Mouse (Mus musculus): Measurements from ENCODE around the gene Ptpre. TPM values are rescaled to one million over a fixed set of nuclear protein-coding genes. Genes with fewer than 3 reads are reported as not detected.
"Not testable (repeated sequence)": the region's sequence is repeated elsewhere in the genome, so short reads cannot be mapped to it uniquely, and the experiment has no call there.

Ptpre gene
- 3.2 and 3.4 TPM in 2 replicates for polyA plus RNA-seq (2015; fragmentation: Nextera tagmentation; extraction: Ambion mirVana)

DNA sequence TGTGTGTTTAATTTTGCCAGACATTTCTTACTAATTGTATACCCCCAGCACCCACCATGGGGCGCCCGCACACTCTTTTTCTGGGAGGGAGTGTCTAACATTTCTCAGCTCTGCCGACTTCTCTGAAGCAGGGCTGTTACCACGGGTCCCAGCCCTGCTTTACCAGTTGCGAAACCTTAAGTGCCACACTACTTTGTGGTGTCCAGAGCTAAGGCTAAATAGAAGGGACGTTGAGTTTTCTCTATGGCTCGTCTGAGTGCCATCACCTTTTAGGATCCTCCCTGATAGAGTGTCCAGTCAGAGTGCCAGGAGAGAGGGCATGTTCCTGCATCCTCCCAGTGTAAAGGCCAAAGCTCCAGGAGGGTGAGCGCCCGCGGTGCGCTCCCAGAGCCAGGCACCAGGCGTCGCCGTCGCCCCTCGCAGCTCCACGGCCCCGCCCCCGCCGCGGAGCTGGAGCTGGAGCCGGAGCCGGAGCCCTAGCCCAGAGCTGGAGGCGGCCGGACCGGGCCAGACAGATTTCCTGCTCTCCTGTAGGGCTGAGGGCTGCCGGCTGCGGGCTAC, at the start of gene Ptpre:
TSS of gene Ptpre (plus strand) at position 141 of the 561 bp plus-strand sequence.
- H3K4me2 ChIP-seq = peak within 1 kb of the TSS; percentile 99
- H3K27me3 ChIP-seq (replicated peaks) = peaks cover 12% of the 10 kb centered on the region

DNA sequence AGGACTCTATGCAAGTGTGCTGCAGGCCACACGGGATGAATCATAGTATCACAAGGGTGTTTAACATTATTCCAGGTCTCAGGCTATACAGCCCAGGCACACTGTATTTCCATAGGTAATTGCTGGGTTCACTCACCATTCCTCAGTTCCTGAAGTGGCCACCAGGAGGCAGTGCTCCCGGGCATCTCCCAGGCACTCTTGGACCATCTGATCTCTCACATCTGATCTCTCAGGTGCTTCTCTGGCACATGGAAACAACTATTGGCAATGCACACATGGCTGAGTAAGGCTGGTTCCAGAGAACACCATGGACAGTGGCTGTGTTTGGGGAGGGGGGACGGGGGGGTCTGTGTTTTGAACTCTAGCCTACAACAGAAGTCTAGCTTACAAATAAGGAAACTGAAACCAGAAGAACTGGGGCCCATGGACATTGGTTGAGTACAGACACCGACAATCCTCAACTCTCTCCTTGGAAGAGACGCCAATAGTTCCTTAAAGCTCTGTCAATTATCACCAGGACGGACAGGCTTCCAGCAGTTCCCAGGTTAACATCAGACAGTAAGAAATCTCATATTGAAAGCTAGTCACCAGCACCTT, 49.0 kb upstream of the Ptpre start:
- no peaks in the 10 kb centered on the region for H3K4me1 ChIP-seq
- ATAC-seq (ENCODE audit: insufficient read depth, low FRiP score, low read depth) = no peak
- H3K9ac ChIP-seq = no peak overlapping the region
- no peak overlapping the region for H3K4me2 ChIP-seq
- WGBS = 61% methylated on average over 6 of the region's 6 CpGs
- no peaks in the 10 kb centered on the region for H3K36me3 ChIP-seq
- no peak overlapping the region for H3K4me3 ChIP-seq (replicated peaks)
- H3K27ac ChIP-seq = no peak overlapping the region
- no peaks in the 10 kb centered on the region for H3K27me3 ChIP-seq (replicated peaks)
- H3K9me3 ChIP-seq = no peaks in the 10 kb centered on the region

More for the DNA sequence above, at the start of gene Ptpre:
- peak within 1 kb of the TSS; percentile 62 for H3K4me3 ChIP-seq (replicated peaks)
- peak; percentile 91 for ATAC-seq (ENCODE audit: insufficient read depth, low FRiP score, low read depth)
- H3K4me1 ChIP-seq = no peaks in the 10 kb centered on the region; the same call in 1 of the 2 replicates
- H3K27ac ChIP-seq = no peak within 1 kb of the TSS
- WGBS = 3% methylated on average over 28 of the region's 28 CpGs
- H3K9me3 ChIP-seq = no peaks in the 10 kb centered on the region
- H3K9ac ChIP-seq = peak within 1 kb of the TSS; percentile 47
- H3K36me3 ChIP-seq = no peaks in the 10 kb centered on the region

DNA sequence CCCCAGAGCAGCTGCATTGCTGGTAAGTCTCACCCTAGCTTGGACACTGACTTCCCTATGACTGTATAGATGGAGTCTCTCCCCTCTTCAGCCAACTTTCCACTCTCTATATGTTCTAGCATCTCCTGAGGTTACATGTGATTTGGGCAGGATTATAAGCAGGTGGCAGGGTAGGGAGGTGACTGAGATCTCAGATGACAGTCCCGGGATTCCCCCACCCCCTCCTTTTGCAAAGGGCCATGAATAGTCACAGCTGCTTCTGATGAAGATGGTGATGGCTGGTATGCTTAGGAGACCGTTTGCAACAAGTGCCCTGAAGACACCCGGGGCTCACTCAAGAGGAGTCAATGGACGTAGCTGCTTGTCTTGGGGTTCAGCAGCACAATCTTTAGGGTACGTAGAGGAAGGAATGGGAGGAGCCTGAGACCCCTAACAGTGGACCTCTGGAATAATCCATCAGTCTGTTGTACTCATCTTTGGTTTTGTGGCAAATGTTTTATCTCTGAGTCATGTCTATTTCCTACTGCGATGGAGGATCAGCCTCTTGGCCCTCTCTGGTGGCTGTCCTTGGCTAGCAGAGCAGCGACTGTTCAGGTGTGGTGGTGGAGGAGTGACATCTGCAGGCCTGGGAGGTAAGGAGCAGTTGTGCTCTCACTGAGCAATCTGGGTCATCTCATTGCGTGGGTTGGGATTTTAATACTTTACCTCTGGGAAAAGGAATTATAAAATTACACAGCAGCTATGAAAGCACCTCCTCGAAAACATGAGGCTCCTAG, 47.4 kb upstream of the Ptpre start:
- no peaks in the 10 kb centered on the region for H3K36me3 ChIP-seq

DNA sequence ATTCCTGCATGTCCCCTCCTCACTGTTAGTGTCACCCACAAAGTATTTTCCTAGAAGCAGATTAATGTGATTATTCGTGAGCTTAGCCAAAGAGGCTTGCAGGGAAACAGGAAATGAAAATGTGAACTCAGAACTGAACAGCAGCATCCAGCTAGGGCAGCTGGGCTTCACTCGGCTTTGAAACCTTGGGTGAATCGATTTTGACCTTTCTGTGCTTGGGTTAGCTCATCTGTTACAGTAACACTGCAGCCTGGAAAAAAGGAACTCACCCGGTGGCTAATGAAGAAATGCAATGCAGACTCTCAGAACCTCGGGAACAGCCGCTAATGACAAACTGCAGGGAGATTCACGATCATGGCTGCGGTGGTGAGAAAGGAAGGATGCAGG, 46.8 kb upstream of the Ptpre start:
- Histone ChIP-seq H3K9ac (no peak overlapping the region), H3K9me3 (no peaks in the 10 kb centered on the region), H3K4me1 (no peaks in the 10 kb centered on the region), H3K4me3 (replicated peaks) (no peak overlapping the region), H3K27ac (no peak overlapping the region), H3K27me3 (replicated peaks) (no peaks in the 10 kb centered on the region), H3K4me2 (no peak overlapping the region), H3K36me3 (no peaks in the 10 kb centered on the region)
- WGBS = 46% methylated on average over 8 of the region's 8 CpGs
- no peak for ATAC-seq (ENCODE audit: insufficient read depth, low FRiP score, low read depth)

More for the DNA sequence above, 47.4 kb upstream of the Ptpre start:
- Histone ChIP-seq H3K9ac (no peak overlapping the region), H3K4me1 (no peaks in the 10 kb centered on the region), H3K4me3 (replicated peaks) (no peak overlapping the region), H3K4me2 (no peak overlapping the region), H3K27ac (no peak overlapping the region), H3K27me3 (replicated peaks) (no peaks in the 10 kb centered on the region), H3K9me3 (no peaks in the 10 kb centered on the region)
- WGBS = 71% methylated on average over 9 of the region's 9 CpGs
- ATAC-seq (ENCODE audit: insufficient read depth, low FRiP score, low read depth) = no peak

DNA sequence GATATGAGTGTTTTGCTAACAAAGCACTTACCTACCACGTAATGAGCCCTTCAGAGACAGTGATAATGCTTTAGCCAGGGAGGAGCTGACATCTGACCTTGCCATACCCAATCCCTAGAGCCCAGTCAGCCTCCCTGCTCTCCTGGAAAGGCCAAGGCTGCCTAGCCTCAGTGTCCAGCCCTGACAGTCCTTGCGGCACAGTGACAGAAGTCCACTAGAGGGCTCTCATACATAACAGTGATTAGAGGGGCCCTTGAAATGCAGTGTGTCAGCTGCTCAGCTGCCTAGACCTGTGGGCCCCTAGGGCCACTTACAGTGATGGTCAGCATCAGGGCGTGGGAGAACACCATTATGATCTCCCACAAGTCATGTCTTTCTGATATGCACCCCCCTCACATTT, 42.0 kb upstream of the Ptpre start:
- no peak overlapping the region for H3K27ac ChIP-seq
- no peak overlapping the region for H3K4me3 ChIP-seq (replicated peaks)
- H3K4me1 ChIP-seq = no peaks in the 10 kb centered on the region
- no peak for ATAC-seq (ENCODE audit: insufficient read depth, low FRiP score, low read depth)
- H3K36me3 ChIP-seq = no peaks in the 10 kb centered on the region
- H3K9ac ChIP-seq = no peak overlapping the region
- no peaks in the 10 kb centered on the region for H3K27me3 ChIP-seq (replicated peaks)
- WGBS = 41% methylated on average over 3 of the region's 3 CpGs
- H3K9me3 ChIP-seq = no peaks in the 10 kb centered on the region
- H3K4me2 ChIP-seq = no peak overlapping the region

DNA sequence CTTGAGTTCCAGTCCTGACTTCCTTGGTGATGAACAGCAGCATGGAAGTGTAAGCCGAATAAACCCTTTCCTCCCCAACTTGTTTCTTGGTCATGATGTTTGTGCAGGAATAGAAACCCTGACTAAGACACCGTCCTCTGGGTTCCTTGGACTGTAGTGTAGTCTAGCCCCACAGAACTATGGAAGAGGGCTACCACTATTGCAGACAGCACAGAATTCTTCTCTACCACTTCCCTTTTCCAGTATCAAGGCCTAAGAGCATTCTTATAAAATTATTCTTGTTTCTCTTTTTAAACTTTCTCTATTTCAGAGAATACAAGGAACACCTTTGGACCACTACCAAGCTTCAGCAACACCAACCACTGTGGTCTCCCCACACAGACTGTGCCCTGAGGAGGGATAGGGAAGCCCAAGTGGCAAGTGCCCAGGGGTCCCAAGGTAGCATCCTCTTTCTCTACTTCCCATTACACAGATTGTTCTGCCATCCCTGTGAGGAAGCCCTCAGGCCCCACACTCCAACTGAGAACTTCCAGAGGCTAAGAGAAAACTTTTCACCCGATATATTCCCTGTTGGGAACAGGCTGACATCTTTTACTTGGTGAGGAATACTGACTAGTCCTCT, 38.6 kb upstream of the Ptpre start:
- no peak overlapping the region for H3K27ac ChIP-seq
- H3K9me3 ChIP-seq = no peaks in the 10 kb centered on the region
- H3K4me3 ChIP-seq (replicated peaks) = no peak overlapping the region
- no peak for ATAC-seq (ENCODE audit: insufficient read depth, low FRiP score, low read depth)
- no peaks in the 10 kb centered on the region for H3K27me3 ChIP-seq (replicated peaks)
- H3K4me1 ChIP-seq = no peaks in the 10 kb centered on the region
- no peaks in the 10 kb centered on the region for H3K36me3 ChIP-seq
- no peak overlapping the region for H3K9ac ChIP-seq
- no peak overlapping the region for H3K4me2 ChIP-seq
- WGBS = 71% methylated on average over 3 of the region's 3 CpGs

DNA sequence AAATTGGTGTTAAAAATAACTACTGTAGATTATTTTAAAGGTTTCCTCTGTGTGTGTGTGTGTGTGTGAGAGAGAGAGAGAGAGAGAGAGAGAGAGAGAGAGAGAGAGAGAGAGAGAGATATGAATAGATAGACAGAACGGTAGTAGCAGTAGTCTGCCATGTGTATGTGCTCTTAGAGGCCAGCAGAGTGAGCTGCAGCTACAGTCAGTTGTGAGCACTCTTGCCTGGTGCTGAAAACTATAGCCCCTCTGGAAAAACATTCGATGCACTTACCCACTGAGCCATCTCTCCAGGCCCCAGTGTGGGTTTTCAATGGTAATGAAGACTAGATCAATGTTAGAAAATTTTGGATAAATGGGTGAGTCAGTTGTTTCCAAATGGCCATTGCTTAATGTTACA, 37.9 kb upstream of the Ptpre start:
- 50% methylated on average over 2 of the region's 2 CpGs for WGBS

DNA sequence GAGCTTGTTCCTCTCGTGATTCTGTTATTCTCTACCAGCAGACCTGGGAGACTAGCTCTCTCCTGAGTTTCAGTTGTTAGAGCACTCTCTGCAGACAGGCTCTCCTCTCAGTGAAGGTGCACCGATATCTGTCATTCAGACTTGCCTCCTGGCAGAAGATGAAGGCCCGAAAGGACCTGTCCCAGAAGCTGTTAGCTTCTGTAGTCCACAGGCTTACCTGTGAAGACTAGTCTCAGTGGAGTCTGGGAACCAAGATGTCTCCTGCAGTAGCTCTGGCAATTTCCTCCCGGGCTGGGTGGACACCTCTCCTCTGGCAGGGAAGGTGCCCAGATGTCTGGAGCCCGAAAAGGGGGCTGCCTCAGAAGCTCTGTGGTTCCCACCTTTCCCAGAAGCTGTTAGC, 30.8 kb upstream of the Ptpre start:
- not testable (repeated sequence) for H3K4me2 ChIP-seq; H3K27me3 ChIP-seq (replicated peaks); H3K9me3 ChIP-seq; H3K4me3 ChIP-seq (replicated peaks); H3K4me1 ChIP-seq; H3K9ac ChIP-seq; H3K36me3 ChIP-seq; ATAC-seq (ENCODE audit: insufficient read depth, low FRiP score, low read depth); H3K27ac ChIP-seq
- WGBS = 86% methylated on average over 5 of the region's 5 CpGs

More for the DNA sequence above, 37.9 kb upstream of the Ptpre start:
- H3K9ac ChIP-seq = no peak overlapping the region
- no peak overlapping the region for H3K4me2 ChIP-seq
- no peaks in the 10 kb centered on the region for H3K4me1 ChIP-seq
- ATAC-seq (ENCODE audit: insufficient read depth, low FRiP score, low read depth) = no peak
- no peaks in the 10 kb centered on the region for H3K36me3 ChIP-seq
- H3K27me3 ChIP-seq (replicated peaks) = no peaks in the 10 kb centered on the region
- no peak overlapping the region for H3K4me3 ChIP-seq (replicated peaks)
- H3K9me3 ChIP-seq = no peaks in the 10 kb centered on the region
- no peak overlapping the region for H3K27ac ChIP-seq

DNA sequence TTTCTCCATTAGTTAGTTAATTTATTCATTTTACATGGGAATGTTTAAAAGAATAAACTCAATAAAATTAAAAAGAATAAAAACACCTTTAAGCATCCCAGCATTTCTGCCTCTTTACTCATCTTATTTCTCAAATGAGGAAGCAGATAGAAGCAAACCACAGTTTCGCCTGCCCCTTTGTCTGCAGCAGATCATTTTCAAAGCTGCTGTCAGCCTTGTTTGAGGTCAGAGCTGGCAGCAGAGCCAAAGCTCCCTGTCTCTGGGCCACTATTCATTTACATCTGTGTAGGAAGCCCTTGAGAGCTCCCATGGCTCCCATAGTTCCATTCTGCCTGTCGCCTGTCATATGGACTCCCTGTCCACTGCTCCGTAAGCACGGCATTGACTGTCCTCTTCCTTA, 28.7 kb upstream of the Ptpre start:
- Histone ChIP-seq H3K4me3 (replicated peaks) (no peak overlapping the region), H3K4me1 (no peaks in the 10 kb centered on the region), H3K27me3 (replicated peaks) (no peaks in the 10 kb centered on the region), H3K9ac (no peak overlapping the region), H3K27ac (no peak overlapping the region), H3K36me3 (no peaks in the 10 kb centered on the region), H3K4me2 (no peak overlapping the region), H3K9me3 (no peaks in the 10 kb centered on the region)
- ATAC-seq (ENCODE audit: insufficient read depth, low FRiP score, low read depth) = no peak
- WGBS = 81% methylated on average over 4 of the region's 4 CpGs

DNA sequence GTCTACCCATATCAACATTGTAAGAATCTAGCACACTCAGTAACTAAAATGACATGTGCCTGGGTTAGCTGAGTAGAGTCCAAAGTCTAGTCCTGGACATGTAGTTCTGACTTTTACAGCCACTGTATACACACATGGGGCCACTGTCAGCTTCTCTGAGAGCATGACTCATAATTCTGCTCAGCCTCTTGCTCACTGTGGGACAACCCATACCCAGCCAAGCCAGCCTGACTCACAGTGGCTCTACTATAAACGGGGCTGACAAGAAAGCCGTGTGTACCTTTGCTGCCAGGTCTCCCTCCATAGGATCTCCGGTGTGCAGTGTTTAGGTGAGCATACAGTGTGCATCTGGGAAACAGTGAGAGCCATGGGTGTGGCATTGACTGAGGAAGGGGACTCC, 28.0 kb upstream of the Ptpre start:
- 66% methylated on average over 3 of the region's 3 CpGs for WGBS
- Histone ChIP-seq H3K36me3 (no peaks in the 10 kb centered on the region), H3K9ac (no peak overlapping the region), H3K27ac (no peak overlapping the region), H3K4me1 (no peaks in the 10 kb centered on the region), H3K4me2 (no peak overlapping the region), H3K9me3 (no peaks in the 10 kb centered on the region), H3K4me3 (replicated peaks) (no peak overlapping the region), H3K27me3 (replicated peaks) (no peaks in the 10 kb centered on the region)
- ATAC-seq (ENCODE audit: insufficient read depth, low FRiP score, low read depth) = peak; percentile 96

DNA sequence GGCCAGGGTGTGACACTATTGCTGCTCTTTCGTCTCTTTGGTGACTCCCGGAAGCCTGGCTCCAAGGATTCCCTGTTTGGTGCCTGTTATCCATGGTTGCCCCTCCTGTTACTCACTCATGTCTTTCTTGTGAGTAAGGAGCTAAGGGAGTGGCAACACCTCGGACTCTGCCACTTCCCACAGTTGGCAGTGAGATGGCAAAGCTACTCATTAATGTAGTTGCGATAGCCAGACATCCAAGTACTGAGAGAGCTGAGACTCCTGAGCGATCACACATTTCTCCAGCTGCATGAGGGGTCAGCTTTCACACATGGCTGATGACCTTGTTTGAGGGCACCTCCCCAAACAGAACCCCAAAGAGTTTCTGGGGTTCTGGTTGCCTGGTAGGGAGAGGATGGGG, 26.9 kb upstream of the Ptpre start:
- Histone ChIP-seq H3K36me3 (no peaks in the 10 kb centered on the region), H3K4me2 (no peak overlapping the region), H3K4me3 (replicated peaks) (no peak overlapping the region), H3K27ac (no peak overlapping the region), H3K27me3 (replicated peaks) (no peaks in the 10 kb centered on the region), H3K9me3 (no peaks in the 10 kb centered on the region), H3K9ac (no peak overlapping the region), H3K4me1 (no peaks in the 10 kb centered on the region)
- WGBS = 82% methylated on average over 5 of the region's 5 CpGs
- no peak for ATAC-seq (ENCODE audit: insufficient read depth, low FRiP score, low read depth)

DNA sequence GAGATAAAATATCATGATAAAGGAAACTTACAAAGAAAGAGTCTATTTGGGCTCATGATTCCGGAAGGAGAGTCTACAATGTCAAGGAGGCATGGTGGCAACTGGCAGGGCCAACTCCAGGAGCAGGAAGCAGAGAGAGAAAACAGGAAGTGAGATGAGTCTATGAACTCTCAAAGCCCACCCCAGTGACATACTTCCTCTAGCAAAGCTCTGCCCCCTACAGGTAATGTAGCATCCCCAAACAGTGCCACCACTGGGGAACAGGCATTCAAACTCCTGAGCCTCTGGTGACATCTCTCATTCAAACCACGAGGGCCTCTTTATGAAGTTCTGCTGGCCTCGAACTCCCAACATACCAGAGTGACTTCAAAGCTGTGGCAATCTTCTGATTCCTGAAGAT, 25.6 kb upstream of the Ptpre start:
- Histone ChIP-seq H3K4me2 (no peak overlapping the region), H3K36me3 (no peaks in the 10 kb centered on the region), H3K27ac (no peak overlapping the region), H3K27me3 (replicated peaks) (no peaks in the 10 kb centered on the region), H3K4me3 (replicated peaks) (no peak overlapping the region), H3K4me1 (no peaks in the 10 kb centered on the region), H3K9ac (no peak overlapping the region), H3K9me3 (no peaks in the 10 kb centered on the region)
- no peak for ATAC-seq (ENCODE audit: insufficient read depth, low FRiP score, low read depth)
- 83% methylated on average over 3 of the region's 3 CpGs for WGBS

All from stomach, embryonic 15.5 days (tissue).